Mouse (Mus musculus): ENCODE data around the gene Syde1. TPM values are rescaled to one million over a fixed set of nuclear protein-coding genes. Genes with fewer than 3 reads are reported as not detected.
"Not testable (repeated sequence)": the region's sequence is repeated elsewhere in the genome, so short reads cannot be mapped to it uniquely, and the experiment has no call there.

Syde1 gene
- total RNA-seq (2021): 1 to 10 TPM; 3.0 to 5.1 TPM
- long read RNA-seq, experiment 1, transcript Syde1-201 (8 exons, 3,288 nt): major isoform, 9 of 11 reads
- long read RNA-seq, experiment 1, partial matches to known transcripts: 0 of 11 reads
- long read RNA-seq, experiment 1, other reads (novel, unspliced or antisense): 2 of 11 reads
- long read RNA-seq, experiment 2, transcript Syde1-201 (8 exons, 3,288 nt): major isoform, 5 of 6 reads
- long read RNA-seq, experiment 2, partial matches to known transcripts: 1 of 6 reads
- long read RNA-seq, experiment 2, other reads (novel, unspliced or antisense): 0 of 6 reads

GRCm38 (mm10) chr10:78591406-78592328 lies at the start of gene Syde1:
Syde1 (minus strand) TSS chr10:78591964.
- Histone ChIP-seq H3K27ac (peak within 1 kb of the TSS; percentile 93), H3K4me3 (peak within 1 kb of the TSS; percentile 84)
- DNase-seq: peak; percentile 65
- TF ChIP-seq CTCF (IDR thresholded peaks at IDR 0.05): no peak; the same call in 1 of the 2 replicates
- intact Hi-C loops (cut with DNase I): no loop called here

GRCm38 (mm10) chr10:78632311-78632710 lies 40.5 kb upstream of the Syde1 start:
- intact Hi-C loops (cut with DNase I): no loop called here
- Histone ChIP-seq H3K4me3 (no peak overlapping the region), H3K27ac (no peak overlapping the region)
- peak; percentile 29; the same call in 1 of the 2 replicates for TF ChIP-seq CTCF (IDR thresholded peaks at IDR 0.05)
- DNase-seq: no peak

GRCm38 (mm10) chr10:78630194-78630593 lies 38.4 kb upstream of the Syde1 start:
- Histone ChIP-seq H3K4me3 (no peak overlapping the region), H3K27ac (no peak overlapping the region)
- TF ChIP-seq CTCF (IDR thresholded peaks at IDR 0.05): no peak
- no peak for DNase-seq
- intact Hi-C loops (cut with DNase I): no loop called here

- DNase-seq; H3K27ac ChIP-seq; H3K4me3 ChIP-seq; intact Hi-C loops (cut with DNase I): not testable (repeated sequence)
These were observed 31.4 kb upstream of the Syde1 start for GRCm38 (mm10) chr10:78623143-78623542.

GRCm38 (mm10) chr10:78617974-78618373 lies 26.2 kb upstream of the Syde1 start, which contains the start of gene Olfr1357:
Olfr1357 (minus strand) TSS chr10:78618074.
- no peak within 1 kb of the TSS for H3K4me3 ChIP-seq
- intact Hi-C loops (cut with DNase I): no loop called here
- no peak within 1 kb of the TSS for H3K27ac ChIP-seq
- no peak for TF ChIP-seq CTCF (IDR thresholded peaks at IDR 0.05)
- DNase-seq: no peak

- TF ChIP-seq CTCF (IDR thresholded peaks at IDR 0.05): no peak
- Histone ChIP-seq H3K4me3 (no peak overlapping the region), H3K27ac (no peak overlapping the region)
- intact Hi-C loops (cut with DNase I): no loop called here
- DNase-seq: no peak
These were observed 15.8 kb upstream of the Syde1 start for GRCm38 (mm10) chr10:78607602-78608001.

- intact Hi-C loops (cut with DNase I): loop anchor here (2.0 kb wide), 1 partner anchor 64 kb away; no protein-coding TSS in a partner anchor
- H3K4me3 ChIP-seq: no peak overlapping the region
- DNase-seq: no peak
- TF ChIP-seq CTCF (IDR thresholded peaks at IDR 0.05): peak; percentile 59
- no peak overlapping the region for H3K27ac ChIP-seq
These were observed 13.3 kb upstream of the Syde1 start for GRCm38 (mm10) chr10:78605080-78605479.

- intact Hi-C loops (cut with DNase I): no loop called here
- TF ChIP-seq CTCF (IDR thresholded peaks at IDR 0.05): no peak
- H3K27ac ChIP-seq: no peak overlapping the region
- no peak overlapping the region for H3K4me3 ChIP-seq
- DNase-seq: no peak
These were observed 8.1 kb upstream of the Syde1 start for GRCm38 (mm10) chr10:78599865-78600264.

- DNase-seq: no peak
- TF ChIP-seq CTCF (IDR thresholded peaks at IDR 0.05): no peak
- Histone ChIP-seq H3K4me3 (no peak overlapping the region), H3K27ac (no peak overlapping the region)
- intact Hi-C loops (cut with DNase I): no loop called here
These were observed 2.8 kb upstream of the Syde1 start for GRCm38 (mm10) chr10:78594566-78594965.

GRCm38 (mm10) chr10:78594157-78594556 lies 2.4 kb upstream of the Syde1 start:
- no peak for TF ChIP-seq CTCF (IDR thresholded peaks at IDR 0.05)
- H3K27ac ChIP-seq: no peak overlapping the region
- no peak for DNase-seq
- no peak overlapping the region for H3K4me3 ChIP-seq
- intact Hi-C loops (cut with DNase I): no loop called here

GRCm38 (mm10) chr10:78593736-78594135 lies 2.0 kb upstream of the Syde1 start:
- no peak overlapping the region for H3K27ac ChIP-seq
- DNase-seq: no peak
- H3K4me3 ChIP-seq: no peak overlapping the region
- intact Hi-C loops (cut with DNase I): no loop called here
- TF ChIP-seq CTCF (IDR thresholded peaks at IDR 0.05): no peak

GRCm38 (mm10) chr10:78592856-78593379 lies 1.2 kb upstream of the Syde1 start:
- no peak for TF ChIP-seq CTCF (IDR thresholded peaks at IDR 0.05)
- intact Hi-C loops (cut with DNase I): no loop called here
- DNase-seq: no peak
- no peak overlapping the region for H3K27ac ChIP-seq
- H3K4me3 ChIP-seq: no peak overlapping the region

- Histone ChIP-seq H3K4me3 (peak overlapping the region; percentile 84), H3K27ac (peak overlapping the region; percentile 93)
- DNase-seq: peak; percentile 34
- TF ChIP-seq CTCF (IDR thresholded peaks at IDR 0.05): no peak
- intact Hi-C loops (cut with DNase I): no loop called here
These were observed 1.0 kb downstream of the Syde1 start for GRCm38 (mm10) chr10:78590744-78591143.
